Mouse (Mus musculus): ENCODE data around the gene Rela.

The Rela gene

GRCm38 (mm10) chr19:5637069-5638047, at the start of gene Rela:
Gene Rela (plus strand): TSS chr19:5637483.
- peak; percentile 90 to 91 for DNase-seq

- no peak for DNase-seq
Measured at GRCm38 (mm10) chr19:5589159-5589558, 48.1 kb upstream of the Rela start.

GRCm38 (mm10) chr19:5591888-5592287, 45.4 kb upstream of the Rela start:
- no peak for DNase-seq

GRCm38 (mm10) chr19:5599224-5599623, 38.1 kb upstream of the Rela start:
- DNase-seq: no peak

GRCm38 (mm10) chr19:5601752-5602541, 35.3 kb upstream of the Rela start, which contains the start of gene Rnaseh2c:
Gene Rnaseh2c (plus strand): TSS chr19:5601873.
- DNase-seq: peak; percentile 83 to 88

- DNase-seq: no peak
Measured at GRCm38 (mm10) chr19:5603664-5604063, 33.6 kb upstream of the Rela start.

- no peak for DNase-seq
Measured at GRCm38 (mm10) chr19:5605126-5605525, 32.2 kb upstream of the Rela start.

- no peak for DNase-seq
Measured at GRCm38 (mm10) chr19:5606196-5606595, 31.1 kb upstream of the Rela start.

- peak in 1 of 2 experiments; percentile 20 for DNase-seq
Measured at GRCm38 (mm10) chr19:5607705-5608410, 29.4 kb upstream of the Rela start.

GRCm38 (mm10) chr19:5608707-5609106, 28.6 kb upstream of the Rela start:
- peak in 1 of 2 experiments; percentile 29 for DNase-seq

- no peak for DNase-seq
Measured at GRCm38 (mm10) chr19:5609171-5609546, 28.1 kb upstream of the Rela start.

GRCm38 (mm10) chr19:5609547-5610404, 27.5 kb upstream of the Rela start, which contains the start of gene Kat5:
Gene Kat5 (minus strand): TSS chr19:5610237.
- peak; percentile 91 to 93 for DNase-seq

GRCm38 (mm10) chr19:5611973-5612372, 25.3 kb upstream of the Rela start:
- DNase-seq: no peak

GRCm38 (mm10) chr19:5612762-5613411, 24.4 kb upstream of the Rela start:
- DNase-seq: no peak

- DNase-seq: no peak
Measured at GRCm38 (mm10) chr19:5614953-5615352, 22.3 kb upstream of the Rela start.

- DNase-seq: no peak
Measured at GRCm38 (mm10) chr19:5620007-5620406, 17.3 kb upstream of the Rela start.

- no peak for DNase-seq
Measured at GRCm38 (mm10) chr19:5621884-5622283, 15.4 kb upstream of the Rela start.

- DNase-seq: no peak
Measured at GRCm38 (mm10) chr19:5625311-5625710, 12.0 kb upstream of the Rela start.

GRCm38 (mm10) chr19:5629907-5630306, 7.4 kb upstream of the Rela start:
- no peak for DNase-seq

- no peak for DNase-seq
Measured at GRCm38 (mm10) chr19:5632120-5632519, 5.2 kb upstream of the Rela start.

GRCm38 (mm10) chr19:5636036-5636570, 1.2 kb upstream of the Rela start:
- no peak for DNase-seq
